Mouse (Mus musculus) megakaryocyte, embryonic 14.5 days (primary cell): ENCODE measurements at regions not wholly inside any gene's neighbourhood (a gene's known extent, or its start where the extent isn't known, plus 50 kb on each side); places are given as distances from the start of the nearest gene placed in this dataset.

Experiments used
- H3K27me3 ChIP-seq: replicated peaks from 2 replicates; pipeline ENCODE3; 2012; ENCODE audit warnings: inconsistent platforms
- H3K36me3 ChIP-seq: replicated peaks from 2 replicates; pipeline ENCODE3; 2012; ENCODE audit warnings: low read length, inconsistent platforms, mixed read lengths
- H3K4me1 ChIP-seq: 2 replicates; pipeline ENCODE4 v1.6.1; 2012; ENCODE audit warnings: inconsistent platforms
- H3K4me3 ChIP-seq: replicated peaks from 2 replicates; pipeline ENCODE3; 2012; ENCODE audit warnings: moderate library complexity, mild to moderate bottlenecking, inconsistent platforms
- H3K9me3 ChIP-seq: 2 replicates; pipeline ENCODE4 v1.6.1; 2012; ENCODE audit warnings: inconsistent platforms
- FLI1 ChIP-seq: IDR thresholded peaks from 2 replicates; pipeline ENCODE4 v1.6.1; 2012; ENCODE audit warnings: low read length, inconsistent platforms, mixed read lengths
- GATA1 ChIP-seq: IDR thresholded peaks from 3 replicates; pipeline ENCODE4 v1.6.1; 2012; ENCODE audit warnings: mixed read lengths, low read length, inconsistent platforms, borderline replicate concordance

GRCm38 (mm10) chr7:136265691-136266090, 549.5 kb upstream of the Mki67 start:
- no peaks in the 10 kb centered on the region for H3K27me3 ChIP-seq
- no peak overlapping the region for H3K4me3 ChIP-seq
- H3K36me3 ChIP-seq, result no peaks in the 10 kb centered on the region
- H3K4me1 ChIP-seq, result no peaks in the 10 kb centered on the region
- peaks cover 3% of the 10 kb centered on the region for H3K9me3 ChIP-seq
- TF ChIP-seq FLI1 (no peak), GATA1 (no peak)

- TF ChIP-seq GATA1, result no peak
- no peak for TF ChIP-seq FLI1
- Histone ChIP-seq H3K4me3 (no peak overlapping the region), H3K27me3 (no peaks in the 10 kb centered on the region), H3K4me1 (no peaks in the 10 kb centered on the region), H3K36me3 (no peaks in the 10 kb centered on the region), H3K9me3 (peaks cover 4% of the 10 kb centered on the region)
Measured at GRCm38 (mm10) chr7:136267716-136268489, 551.7 kb upstream of the Mki67 start.

- Histone ChIP-seq H3K36me3 (no peaks in the 10 kb centered on the region), H3K4me1 (no peaks in the 10 kb centered on the region), H3K9me3 (peaks cover 17% of the 10 kb centered on the region), H3K27me3 (no peaks in the 10 kb centered on the region), H3K4me3 (no peak overlapping the region)
- TF ChIP-seq GATA1 (no peak), FLI1 (no peak)
Measured at GRCm38 (mm10) chr7:136275651-136276050, 559.5 kb upstream of the Mki67 start.

- Histone ChIP-seq H3K9me3 (0 out of 2 replicates have a peak, but pooled peaks cover 7% of the 10 kb centered on the region), H3K4me3 (no peak overlapping the region), H3K36me3 (no peaks in the 10 kb centered on the region), H3K27me3 (no peaks in the 10 kb centered on the region), H3K4me1 (no peaks in the 10 kb centered on the region)
- TF ChIP-seq GATA1, result no peak
- TF ChIP-seq FLI1, result no peak
Measured at GRCm38 (mm10) chr7:136283770-136284169, 567.6 kb upstream of the Mki67 start.

GRCm38 (mm10) chr7:136285606-136286005, 569.4 kb upstream of the Mki67 start:
- H3K27me3 ChIP-seq, result no peaks in the 10 kb centered on the region
- no peak for TF ChIP-seq GATA1
- TF ChIP-seq FLI1, result no peak
- H3K4me1 ChIP-seq, result no peaks in the 10 kb centered on the region
- H3K36me3 ChIP-seq, result no peaks in the 10 kb centered on the region
- no peak overlapping the region for H3K4me3 ChIP-seq
- H3K9me3 ChIP-seq, result 0 out of 2 replicates have a peak, but pooled peaks cover 7% of the 10 kb centered on the region

- Histone ChIP-seq H3K4me3 (no peak overlapping the region), H3K4me1 (no peaks in the 10 kb centered on the region), H3K9me3 (0 out of 2 replicates have a peak, but pooled peaks cover 3% of the 10 kb centered on the region), H3K27me3 (no peaks in the 10 kb centered on the region), H3K36me3 (no peaks in the 10 kb centered on the region)
- TF ChIP-seq GATA1, result no peak
- TF ChIP-seq FLI1, result no peak
Measured at GRCm38 (mm10) chr7:136293536-136294145, 577.5 kb upstream of the Mki67 start.

- Histone ChIP-seq H3K9me3 (0 out of 2 replicates have a peak, but pooled peaks cover 3% of the 10 kb centered on the region), H3K4me1 (no peaks in the 10 kb centered on the region), H3K27me3 (no peaks in the 10 kb centered on the region), H3K36me3 (no peaks in the 10 kb centered on the region), H3K4me3 (no peak overlapping the region)
- TF ChIP-seq FLI1, result no peak
- no peak for TF ChIP-seq GATA1
Measured at GRCm38 (mm10) chr7:136294445-136294844, 578.3 kb upstream of the Mki67 start.

- Histone ChIP-seq H3K9me3 (peaks cover 14% of the 10 kb centered on the region; the same call in 1 of the 2 replicates), H3K27me3 (no peaks in the 10 kb centered on the region), H3K4me1 (no peaks in the 10 kb centered on the region), H3K4me3 (no peak overlapping the region), H3K36me3 (no peaks in the 10 kb centered on the region)
- no peak for TF ChIP-seq GATA1
- TF ChIP-seq FLI1, result no peak
Measured at GRCm38 (mm10) chr7:136297901-136298513, 581.8 kb upstream of the Mki67 start.

- Histone ChIP-seq H3K4me1 (no peaks in the 10 kb centered on the region), H3K27me3 (no peaks in the 10 kb centered on the region), H3K4me3 (no peak overlapping the region), H3K9me3 (peaks cover 36% of the 10 kb centered on the region), H3K36me3 (no peaks in the 10 kb centered on the region)
- TF ChIP-seq FLI1 (no peak), GATA1 (no peak)
Measured at GRCm38 (mm10) chr7:136306137-136306536, 588.3 kb upstream of the Mgmt start.

- H3K27me3 ChIP-seq, result no peaks in the 10 kb centered on the region
- no peaks in the 10 kb centered on the region for H3K4me1 ChIP-seq
- peaks cover 29% of the 10 kb centered on the region for H3K9me3 ChIP-seq
- no peaks in the 10 kb centered on the region for H3K36me3 ChIP-seq
- TF ChIP-seq FLI1, result no peak
- no peak for TF ChIP-seq GATA1
- no peak overlapping the region for H3K4me3 ChIP-seq
Measured at GRCm38 (mm10) chr7:136308765-136309164, 585.6 kb upstream of the Mgmt start.
